Mouse (Mus musculus) brain, adult 2 months (tissue): ENCODE measurements around the gene Osbpl9.

Experiments used
- DNase-seq: peaks from one replicate; pipeline ENCODE4 v3.0.0; 2011; ENCODE audit warnings: low read depth, low spot score

Osbpl9 gene

DNA sequence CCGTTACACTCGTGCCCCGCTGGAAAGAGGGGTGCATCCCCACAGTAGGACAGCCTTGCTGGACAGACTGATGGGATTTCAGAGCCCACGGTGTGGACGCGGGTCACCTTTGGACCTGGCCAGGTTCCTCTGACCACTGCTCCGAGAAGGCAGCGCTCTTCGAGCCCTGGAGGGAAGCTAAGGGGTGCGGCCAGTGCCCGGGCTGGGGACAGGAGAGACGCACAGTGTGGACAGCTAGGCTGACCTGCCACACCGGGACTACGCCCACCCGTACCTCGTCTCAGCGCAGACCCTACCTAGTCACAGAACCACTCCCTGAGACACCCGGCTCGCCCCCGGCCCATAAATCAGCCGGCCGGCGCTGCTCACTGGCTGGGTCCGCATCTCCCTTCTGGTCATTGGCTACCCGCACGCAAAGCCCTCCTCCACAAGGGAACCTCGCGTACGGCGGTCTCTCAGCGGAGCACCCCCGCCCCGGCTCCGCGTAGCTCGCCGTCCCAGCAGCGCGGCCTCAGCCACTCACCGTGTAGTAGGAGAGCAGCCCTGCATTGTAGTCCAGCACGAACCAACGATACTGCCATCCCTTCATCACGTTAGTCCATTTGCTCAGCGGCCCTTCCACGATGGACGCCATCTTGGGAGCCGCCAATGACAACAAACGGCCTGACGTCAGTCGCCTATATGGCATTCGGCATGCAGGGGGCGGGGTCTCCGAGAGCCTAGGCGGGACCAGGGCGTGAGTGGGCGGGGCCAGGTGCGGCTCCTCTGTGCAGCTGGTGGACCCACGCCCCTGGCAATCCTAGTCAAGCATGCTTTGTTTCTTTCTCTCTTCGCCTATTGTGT, at the start of gene Osbpl9:
Gene Osbpl9 (minus strand): TSS at position 691 of the 843 bp plus-strand sequence.
- DNase-seq: peak; percentile 97

GRCm38 (mm10) chr4:109251605-109252004, 49.5 kb upstream of the Osbpl9 start:
- peak; percentile 48 for DNase-seq

DNA sequence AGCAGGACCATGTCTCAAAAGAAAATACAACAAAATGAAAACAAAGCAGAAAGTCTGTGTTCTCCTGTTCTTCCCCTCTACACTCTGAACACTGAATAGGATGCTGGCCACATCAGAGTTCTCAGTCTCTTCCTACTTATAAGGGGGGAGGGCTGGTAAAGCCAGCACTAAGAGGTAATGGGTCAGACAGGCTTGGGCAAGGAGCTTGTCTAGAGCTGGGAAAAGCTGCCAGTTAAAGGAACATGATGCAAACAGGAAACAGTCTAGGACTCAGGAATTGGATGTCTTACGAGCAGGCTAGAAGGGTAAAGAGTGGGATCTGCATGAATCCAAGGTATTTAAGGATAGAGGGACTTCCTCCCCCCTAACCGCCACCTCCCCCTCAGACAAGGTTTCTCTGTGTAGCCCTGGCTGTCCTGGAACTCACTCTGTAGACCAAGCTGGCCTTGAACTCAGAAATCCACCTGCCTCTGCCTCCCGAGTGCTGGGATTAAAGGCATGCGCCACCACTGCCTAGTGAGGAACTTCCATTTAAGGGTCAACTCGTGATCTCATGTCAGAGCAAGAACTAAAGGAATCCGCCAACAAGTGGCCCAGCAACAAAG, 43.0 kb upstream of the Osbpl9 start:
- DNase-seq: no peak

- DNase-seq: no peak
Observed at GRCm38 (mm10) chr4:109244506-109244905, 42.4 kb upstream of the Osbpl9 start.

DNA sequence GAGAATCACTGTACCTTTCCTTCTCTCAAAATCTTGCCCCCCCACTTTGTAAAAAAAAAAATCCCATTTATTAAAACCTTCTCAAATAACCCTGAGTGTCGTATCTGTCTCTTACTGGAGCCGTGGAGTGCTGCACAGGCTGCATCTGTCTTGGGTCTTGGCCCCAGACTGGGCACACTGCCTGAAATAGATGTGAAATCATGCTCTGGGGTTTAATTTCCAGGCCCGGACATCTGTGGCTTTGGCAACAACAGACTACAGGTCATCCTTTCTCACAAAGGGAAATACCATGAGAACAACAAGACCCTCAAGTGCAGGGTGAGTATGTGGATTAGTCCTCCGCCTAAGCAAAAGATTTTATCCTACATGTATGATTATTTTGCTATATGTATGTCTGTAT, 39.9 kb upstream of the Osbpl9 start:
- DNase-seq: peak; percentile 63

DNA sequence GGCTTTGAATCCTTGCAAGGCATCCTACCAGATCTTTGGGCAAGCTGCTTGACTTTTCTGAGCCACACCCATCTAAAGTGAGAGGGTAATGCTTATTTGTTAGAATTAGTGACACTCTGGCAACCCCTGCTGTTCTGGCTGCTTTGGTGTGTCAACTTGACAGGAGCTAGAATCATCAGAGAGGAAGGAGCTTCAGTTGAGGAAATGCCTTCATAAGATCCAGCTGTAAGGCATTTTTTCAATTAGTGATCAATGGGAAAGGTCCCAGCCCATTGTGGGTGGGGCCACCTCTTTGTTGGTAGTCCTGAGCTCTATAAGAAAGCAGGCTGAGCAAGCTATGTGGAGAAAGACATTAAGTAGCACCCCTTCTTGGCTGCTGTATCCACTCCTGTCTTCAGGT, 39.1 kb upstream of the Osbpl9 start:
- DNase-seq: no peak

GRCm38 (mm10) chr4:109238428-109239268, 36.6 kb upstream of the Osbpl9 start:
- DNase-seq: peak; percentile 69

- peak; percentile 7 for DNase-seq
Observed at GRCm38 (mm10) chr4:109236186-109236879, 34.3 kb upstream of the Osbpl9 start.

- DNase-seq: peak; percentile 35
Observed at GRCm38 (mm10) chr4:109234806-109235350, 32.8 kb upstream of the Osbpl9 start.

DNA sequence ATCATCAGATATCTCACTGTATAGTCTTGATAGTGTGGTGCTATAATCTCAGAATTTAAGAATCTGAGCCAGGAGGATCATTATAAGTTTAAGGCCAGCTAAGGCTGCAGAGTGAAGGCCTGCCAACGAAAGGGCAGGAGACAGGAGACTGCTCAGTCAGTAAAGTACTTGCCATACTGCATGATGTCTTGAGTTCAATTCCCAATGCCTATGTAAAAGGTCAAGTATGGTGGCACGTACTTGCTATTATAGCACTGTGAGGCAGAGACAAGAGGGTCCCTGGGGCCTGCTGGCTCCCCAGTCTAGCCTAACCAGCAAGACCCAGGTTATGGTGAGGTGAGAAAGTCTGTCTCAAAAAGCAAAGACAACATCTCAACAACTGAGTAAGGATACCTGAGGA, 32.1 kb upstream of the Osbpl9 start, which contains the start of gene Calr4:
Gene Calr4 (plus strand): TSS at position 301 of the 400 bp plus-strand sequence.
- DNase-seq: no peak

- DNase-seq: peak; percentile 35
Observed at GRCm38 (mm10) chr4:109229766-109230279, 27.8 kb upstream of the Osbpl9 start.

DNA sequence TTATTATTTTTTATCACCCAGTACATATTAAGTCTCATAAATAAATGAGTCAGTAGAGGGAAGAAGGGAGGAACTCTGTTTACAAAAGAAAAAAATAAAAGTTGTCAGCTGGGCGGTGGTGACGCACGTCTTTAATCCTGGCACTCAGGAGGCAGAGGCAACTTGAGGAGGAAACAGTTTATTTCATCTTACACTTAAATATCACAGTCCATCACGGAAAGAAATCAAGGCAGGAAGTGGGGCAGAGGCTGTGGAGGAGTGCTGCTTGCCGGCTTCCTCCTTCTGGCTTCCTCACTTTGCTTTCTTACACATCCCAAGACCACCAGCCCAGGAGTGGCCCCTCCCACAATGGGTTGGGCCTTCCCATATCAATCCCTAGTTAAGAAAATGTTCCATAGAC, 24.0 kb upstream of the Osbpl9 start:
- DNase-seq: no peak

- no peak for DNase-seq
Observed at GRCm38 (mm10) chr4:109225606-109226005, 23.5 kb upstream of the Osbpl9 start.

DNA sequence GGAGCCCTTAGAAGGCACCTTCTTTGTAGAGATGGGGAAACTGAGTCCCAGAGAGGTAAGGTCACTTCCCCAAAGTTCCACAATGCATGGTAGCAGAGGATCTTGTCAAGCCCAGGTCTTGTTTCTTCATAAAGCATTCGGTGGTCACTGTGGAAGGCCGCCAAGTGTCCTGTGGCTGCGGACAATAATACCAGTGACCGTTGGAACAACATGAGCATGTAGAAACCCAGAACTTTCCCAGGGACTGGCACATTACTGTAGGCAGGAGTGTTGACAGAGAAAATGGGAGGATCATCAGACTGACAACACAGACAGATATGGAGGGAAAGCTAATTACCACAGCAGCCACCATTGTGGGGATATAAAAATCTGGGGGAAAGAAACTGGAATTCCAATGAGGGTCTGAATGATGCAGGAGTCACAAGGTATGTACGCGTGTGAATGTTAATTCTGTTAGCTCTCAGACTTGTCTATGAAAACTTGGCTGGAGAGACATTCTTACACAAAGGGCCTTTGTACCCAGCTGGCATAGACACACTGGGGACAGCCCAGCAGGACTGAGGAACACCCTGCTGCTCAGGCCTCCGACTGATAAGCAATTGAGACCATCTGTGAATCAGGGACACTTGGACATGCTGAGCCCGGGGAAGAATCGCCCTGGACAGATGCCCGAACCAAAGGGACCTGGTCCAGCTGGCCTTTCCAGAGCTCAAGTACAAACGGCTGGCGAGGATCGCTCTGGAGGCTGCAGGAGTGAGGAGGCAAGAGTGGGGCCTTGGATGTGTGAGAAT, 22.9 kb upstream of the Osbpl9 start:
- peak; percentile 95 for DNase-seq

DNA sequence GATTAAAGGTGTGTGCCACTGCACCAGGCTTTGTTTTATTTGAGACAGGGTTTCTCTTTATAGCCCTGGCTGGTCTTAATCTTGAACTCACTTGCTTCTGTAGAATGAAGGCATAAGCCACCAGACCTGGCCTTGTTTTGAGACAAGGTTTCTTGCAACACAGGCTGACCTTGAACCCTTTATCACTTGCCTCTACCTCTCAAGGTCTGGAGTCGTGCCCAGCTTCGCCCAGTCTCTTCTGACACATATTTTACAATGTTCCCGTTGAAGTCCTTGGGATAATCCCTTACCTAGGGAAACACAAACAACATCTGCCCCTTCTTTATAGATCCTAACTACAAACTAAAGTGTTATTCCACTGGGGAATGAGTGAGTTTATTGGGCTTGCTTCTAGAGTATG, 19.9 kb upstream of the Osbpl9 start:
- DNase-seq: no peak

- no peak for DNase-seq
Observed at GRCm38 (mm10) chr4:109220441-109220940, 18.4 kb upstream of the Osbpl9 start.

GRCm38 (mm10) chr4:109218008-109218407, 15.9 kb upstream of the Osbpl9 start:
- DNase-seq: no peak

DNA sequence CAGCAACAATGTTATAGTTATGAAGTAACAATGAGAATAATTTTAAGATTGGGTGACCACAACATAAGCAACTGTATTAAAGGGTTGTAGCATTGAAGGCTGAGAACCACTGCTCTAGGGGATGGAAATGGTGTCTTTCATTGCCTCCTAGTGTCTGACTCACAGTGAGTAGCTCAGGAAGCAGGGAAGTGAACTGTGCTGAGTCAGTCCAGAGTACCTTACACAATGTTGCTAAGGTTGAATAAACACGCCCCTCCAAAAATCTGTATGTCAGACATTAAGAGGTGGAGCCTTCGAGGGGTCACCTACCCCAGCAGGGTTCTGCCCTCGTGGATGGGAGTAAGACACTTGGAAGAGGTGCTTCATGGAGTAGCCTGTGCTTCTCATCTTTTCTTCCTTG, 11.9 kb upstream of the Osbpl9 start:
- no peak for DNase-seq

DNA sequence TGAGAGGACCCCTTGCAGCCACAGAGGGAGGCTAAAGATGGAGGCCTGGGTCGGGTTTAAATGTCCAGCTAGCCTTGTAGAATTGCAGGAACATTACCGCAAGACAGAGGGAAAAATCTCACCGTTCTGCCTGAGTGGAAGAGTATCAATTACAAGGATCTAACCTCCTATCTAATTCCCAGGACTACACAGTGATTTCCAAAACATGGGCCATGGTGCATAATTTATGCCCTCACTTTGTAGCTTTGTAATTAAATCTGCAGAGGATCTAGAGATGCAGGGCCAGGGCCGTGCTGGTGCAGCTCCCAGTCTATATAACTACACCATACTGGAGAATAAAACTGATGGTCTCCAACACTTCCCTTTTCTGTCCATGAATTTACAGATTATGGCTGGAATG, 8.8 kb upstream of the Osbpl9 start:
- no peak for DNase-seq

DNA sequence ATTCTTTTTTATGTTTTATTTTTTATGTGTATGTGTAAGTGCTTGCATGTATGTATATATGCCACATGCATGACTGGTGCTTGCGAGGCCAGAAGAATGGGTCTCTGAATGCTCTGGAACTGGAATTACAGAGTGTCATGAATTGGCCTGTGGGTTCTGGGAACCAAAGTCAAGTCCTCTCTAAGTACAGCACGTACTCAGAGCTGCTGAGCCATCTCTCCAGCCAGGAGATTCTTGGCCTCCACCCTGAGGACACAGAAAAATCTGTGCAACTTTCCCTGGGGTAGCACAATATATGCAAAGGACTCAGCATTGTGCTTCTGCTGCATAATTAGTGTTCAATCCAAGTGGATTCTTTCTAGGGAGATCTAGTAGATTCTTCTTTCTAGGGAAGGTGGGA, 8.2 kb upstream of the Osbpl9 start:
- DNase-seq: no peak
